In the genomic region with DNA sequence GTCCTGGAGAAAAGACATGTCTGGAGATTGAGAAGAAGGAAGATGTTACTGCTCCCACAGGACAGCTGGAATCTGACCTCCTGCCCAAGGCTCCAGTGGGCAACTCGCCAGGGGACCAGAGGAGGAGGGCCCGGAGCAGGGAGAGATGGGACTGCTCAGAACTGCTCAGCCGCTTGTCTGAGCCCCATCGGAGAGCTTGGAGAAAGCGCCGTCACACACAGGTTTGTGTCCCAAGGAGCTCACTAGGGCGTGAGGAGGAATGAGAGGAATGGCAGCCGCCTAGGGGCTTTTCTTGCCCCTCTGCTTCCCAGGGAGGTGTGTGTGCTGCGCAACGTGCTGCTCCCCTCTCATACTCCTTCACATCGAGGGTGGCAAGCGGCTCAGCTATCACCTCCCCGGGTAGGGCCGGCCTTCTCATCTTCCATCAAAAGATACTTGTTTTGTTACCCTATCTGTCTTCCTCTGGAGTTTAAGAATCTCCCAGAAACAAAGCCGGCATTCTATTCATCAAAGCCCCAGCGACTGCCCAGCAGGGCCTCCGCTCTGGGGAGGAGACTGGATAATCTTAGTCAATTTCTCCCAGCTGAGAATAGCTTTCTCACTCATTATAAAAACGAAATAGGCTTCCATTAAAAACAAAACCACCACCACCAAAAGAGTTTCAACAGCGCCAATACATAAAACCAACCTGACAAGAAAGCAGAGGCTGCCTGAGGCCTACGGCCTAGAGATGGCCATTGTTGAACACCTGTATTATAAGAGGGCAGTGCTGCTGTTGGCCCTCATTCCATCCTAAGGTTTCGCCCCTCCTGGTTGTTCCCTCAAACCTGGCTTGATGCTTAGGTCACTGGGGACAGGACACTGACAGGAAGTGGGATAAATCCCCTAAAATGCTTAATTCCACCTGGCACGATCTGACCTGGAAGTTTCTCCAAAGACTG, we compare ENCODE assay signal across 8 mouse cellular contexts. TPM values are rescaled to one million over a fixed set of nuclear protein-coding genes. Genes with fewer than 3 reads are reported as not detected.
DNase-seq lines count a peak whose midpoint lies in the region; ATAC-seq and TF ChIP-seq lines count a peak whose summit lies in the region.

No protein-coding gene starts in this region.

- peaks cover 18% of the 10 kb centered on the region for H3K4me1 ChIP-seq in forebrain, embryonic 12.5 days
- peaks cover 16% of the 10 kb centered on the region for H3K4me1 ChIP-seq in hindbrain, embryonic 12.5 days
- H3K4me1 ChIP-seq in liver, embryonic 14.5 days (replicated peaks; ENCODE audit: control insufficient read depth in 2 of 2, insufficient read depth in 2 of 2, low read length in 1 of 2): peaks cover 30 to 48% of the 10 kb centered on the region in 2 experiments
- peaks cover 13% of the 10 kb centered on the region for H3K4me1 ChIP-seq in olfactory bulb, adult 2 months (ENCODE audit: control insufficient read depth, insufficient read depth, low read length)

- peaks cover 14% of the 10 kb centered on the region; the same call in 1 of the 2 replicates for H3K36me3 ChIP-seq in forebrain, embryonic 12.5 days (replicated peaks)
- H3K36me3 ChIP-seq in hindbrain, embryonic 12.5 days: peaks cover 9% of the 10 kb centered on the region
- H3K36me3 ChIP-seq in liver, embryonic 14.5 days (replicated peaks; ENCODE audit: control insufficient read depth, insufficient read depth, low read depth): peaks cover 25% of the 10 kb centered on the region

- 6% methylated on average over 22 of the region's 22 CpGs for WGBS in forebrain, embryonic 12.5 days
- WGBS in hindbrain, embryonic 12.5 days: 13% methylated on average over 21 of the region's 22 CpGs
- WGBS in liver, embryonic 14.5 days (ENCODE audit: insufficient replicate concordance): 71% methylated on average over 22 of the region's 22 CpGs
- 46% methylated on average over 22 of the region's 22 CpGs for WGBS in olfactory bulb, adult 2 months

- peak overlapping the region; percentile 38 for H3K4me2 ChIP-seq in forebrain, embryonic 12.5 days
- H3K4me2 ChIP-seq in hindbrain, embryonic 12.5 days (replicated peaks): peak overlapping the region; percentile 39
- H3K4me2 ChIP-seq in liver, embryonic 14.5 days (ENCODE audit: low read depth): peak overlapping the region; percentile 76

- peak overlapping the region; percentile 33; the same call in 1 of the 2 replicates for H3K9ac ChIP-seq in forebrain, embryonic 12.5 days
- H3K9ac ChIP-seq in hindbrain, embryonic 12.5 days: peak overlapping the region; percentile 50
- H3K9ac ChIP-seq in liver, embryonic 14.5 days (replicated peaks): no peak overlapping the region

- no peak for TF ChIP-seq POLR2A in olfactory bulb, adult 2 months (IDR thresholded peaks at IDR 0.05; ENCODE audit: insufficient read depth, low read depth, low read length)

- H3K27me3 ChIP-seq in forebrain, embryonic 12.5 days: 0 out of 2 replicates have a peak, but pooled peaks cover 3% of the 10 kb centered on the region
- H3K27me3 ChIP-seq in hindbrain, embryonic 12.5 days: no peaks in the 10 kb centered on the region
- no peaks in the 10 kb centered on the region for H3K27me3 ChIP-seq in liver, embryonic 14.5 days (ENCODE audit: control insufficient read depth, insufficient read depth, low read length)

- DNase-seq in heart, adult 18-20 months: peak; percentile 25 to 26
- DNase-seq in heart, adult 8-10 months (ENCODE audit: low spot score): no peak
- no peak for DNase-seq in liver, embryonic 14.5 days (ENCODE audit: low read depth in 3 of 3, low spot score in 3 of 3)
- DNase-seq in yolk sac, embryonic 10.5 days (ENCODE audit: low spot score): no peak
- no peak for DNase-seq in cerebellum, adult 9-10 months

- no peaks in the 10 kb centered on the region for H3K9me3 ChIP-seq in forebrain, embryonic 12.5 days
- H3K9me3 ChIP-seq in hindbrain, embryonic 12.5 days (replicated peaks): no peaks in the 10 kb centered on the region
- no peaks in the 10 kb centered on the region for H3K9me3 ChIP-seq in liver, embryonic 14.5 days (ENCODE audit: control insufficient read depth, low read length)

- TF ChIP-seq CTCF in liver, embryonic 14.5 days (IDR thresholded peaks at IDR 0.05; ENCODE audit: low read depth): no peak
- TF ChIP-seq CTCF in olfactory bulb, adult 2 months (IDR thresholded peaks at IDR 0.05; ENCODE audit: insufficient read depth, low read depth, low read length): no peak

- no peak overlapping the region for H3K4me3 ChIP-seq in forebrain, embryonic 12.5 days (replicated peaks)
- 0 out of 2 replicates have a peak overlapping the region, but pooled peaks have one; percentile 3 for H3K4me3 ChIP-seq in hindbrain, embryonic 12.5 days
- H3K4me3 ChIP-seq in liver, embryonic 14.5 days (ENCODE audit: insufficient read depth in 1 of 2, low read depth in 2 of 2, low read length in 2 of 2): no peak overlapping the region
- H3K4me3 ChIP-seq in olfactory bulb, adult 2 months (ENCODE audit: insufficient read depth, low read depth, low read length): peak overlapping the region; percentile 5; the same call in 1 of the 2 replicates

- ATAC-seq in forebrain, embryonic 12.5 days (ENCODE audit: low FRiP score): peak; percentile 37; the same call in 1 of the 2 replicates
- peak; percentile 41; the same call in 1 of the 2 replicates for ATAC-seq in hindbrain, embryonic 12.5 days (ENCODE audit: low FRiP score)
- no peak for ATAC-seq in liver, embryonic 14.5 days (ENCODE audit: insufficient read depth)

- TF ChIP-seq EP300 in liver, embryonic 14.5 days (IDR thresholded peaks at IDR 0.05; ENCODE audit: low read depth): no peak

- 0 out of 2 replicates have a peak overlapping the region, but pooled peaks have one; percentile 43 for H3K27ac ChIP-seq in forebrain, embryonic 12.5 days
- peak overlapping the region; percentile 52; the same call in 1 of the 2 replicates for H3K27ac ChIP-seq in hindbrain, embryonic 12.5 days
- H3K27ac ChIP-seq in liver, embryonic 14.5 days: no peak overlapping the region
- H3K27ac ChIP-seq in olfactory bulb, adult 2 months (ENCODE audit: insufficient read depth, low read depth, low read length): peak overlapping the region; percentile 8; the same call in 1 of the 2 replicates

RNA-seq across cellular contexts. Expression of a gene that starts 9.1 kb away (rescaled TPM):
- 10 to 100 TPM; 33.8 to 46.0 TPM for total RNA-seq in heart, adult 18-20 months (2021)
- 10 to 100 TPM; 24.7 to 39.2 (median 28.2) TPM for total RNA-seq in heart, adult 8-10 months (2022)
- 50.5 and 54.0 TPM in 2 replicates for polyA plus RNA-seq in forebrain, embryonic 12.5 days (2016; fragmentation: Nextera tagmentation; extraction: Ambion mirVana)
- polyA plus RNA-seq in hindbrain, embryonic 12.5 days (2016; fragmentation: Nextera tagmentation; extraction: Ambion mirVana): 62.5 and 65.1 TPM in 2 replicates
- 22.0 and 39.4 TPM in 2 replicates for polyA plus RNA-seq in liver, embryonic 14.5 days (2012; rRNA removed)
- 41.8 and 45.1 TPM in 2 replicates for polyA plus RNA-seq in liver, embryonic 14.5 days (2014; fragmentation: Nextera tagmentation; extraction: Ambion mirVana)
- not detected in 2 replicates for polyA plus RNA-seq in olfactory bulb, adult 2 months (2012; ENCODE audit: insufficient read depth, insufficient read length, low replicate concordance, missing spikeins)

RNA-seq across cellular contexts. Expression of a gene that starts 37.9 kb away (rescaled TPM):
- total RNA-seq in heart, adult 18-20 months (2021): 10 to 100 TPM; 13.8 to 18.2 TPM
- 10 to 100 TPM in 2 of 4 experiments, 1 to 10 TPM in 2; 9.8 to 18.6 (median 10.8) TPM for total RNA-seq in heart, adult 8-10 months (2022)
- 82.6 and 90.6 TPM in 2 replicates for polyA plus RNA-seq in forebrain, embryonic 12.5 days (2016; fragmentation: Nextera tagmentation; extraction: Ambion mirVana)
- polyA plus RNA-seq in hindbrain, embryonic 12.5 days (2016; fragmentation: Nextera tagmentation; extraction: Ambion mirVana): 84.3 and 95.0 TPM in 2 replicates
- 22.0 and 22.9 TPM in 2 replicates for polyA plus RNA-seq in liver, embryonic 14.5 days (2012; rRNA removed)
- polyA plus RNA-seq in liver, embryonic 14.5 days (2014; fragmentation: Nextera tagmentation; extraction: Ambion mirVana): 25.4 and 28.5 TPM in 2 replicates
- not detected in 2 replicates for polyA plus RNA-seq in olfactory bulb, adult 2 months (2012; ENCODE audit: insufficient read depth, insufficient read length, low replicate concordance, missing spikeins)

Comparison
In these comparisons a context has a peak if more than half of its experiments do, and no peak if none do; other contexts are left out.
1. DNase-seq: peak in heart, adult 18-20 months (2 of 2); none in heart, adult 8-10 months (single experiment), liver, embryonic 14.5 days (0 of 3), yolk sac, embryonic 10.5 days (single experiment) and cerebellum, adult 9-10 months (single experiment).
2. H3K4me3 ChIP-seq: peak in hindbrain, embryonic 12.5 days (single experiment) and olfactory bulb, adult 2 months (single experiment); none in forebrain, embryonic 12.5 days (single experiment) and liver, embryonic 14.5 days (0 of 2).
3. RNA of a gene that starts 9.1 kb away (polyA plus RNA-seq): 62.5 to 65.1 TPM in hindbrain, embryonic 12.5 days, 50.5 to 54.0 TPM in forebrain, embryonic 12.5 days and 22.0 to 45.1 TPM in liver, embryonic 14.5 days; not detected in olfactory bulb, adult 2 months; every median in the first group is over 10 times any median in the second.
4. RNA of a gene that starts 37.9 kb away (polyA plus RNA-seq): 84.3 to 95.0 TPM in hindbrain, embryonic 12.5 days, 82.6 to 90.6 TPM in forebrain, embryonic 12.5 days and 22.0 to 28.5 TPM in liver, embryonic 14.5 days; not detected in olfactory bulb, adult 2 months; every median in the first group is over 10 times any median in the second.
5. Peak in every context shown above with its lines, with median percentiles within 50 percentile points of each other: H3K4me2 ChIP-seq.